Mouse (Mus musculus): ENCODE measurements around the gene Zfp524. TPM values are rescaled to one million over a fixed set of nuclear protein-coding genes. Genes with fewer than 3 reads are reported as not detected.

Gene Zfp524
- polyA plus RNA-seq, 1 experiment from 2014 or later = 10.4 TPM

- Histone ChIP-seq H3K27me3 (no peaks in the 10 kb centered on the region), H3K27ac (no peak overlapping the region), H3K9ac (no peak overlapping the region), H3K9me3 (replicated peaks) (peaks cover 11% of the 10 kb centered on the region), H3K4me2 (no peak overlapping the region), H3K36me3 (peaks cover 57% of the 10 kb centered on the region), H3K4me1 (peaks cover 11% of the 10 kb centered on the region; the same call in 1 of the 2 replicates), H3K4me3 (replicated peaks) (no peak overlapping the region)
- 90% methylated on average over 9 of the region's 9 CpGs for WGBS
- ATAC-seq (replicated peaks; ENCODE audit: low FRiP score) = no peak
These were observed 21.9 kb downstream of the Zfp524 start for GRCm38 (mm10) chr7:5036136-5036535.

- no peak overlapping the region for H3K27ac ChIP-seq
- ATAC-seq (replicated peaks; ENCODE audit: low FRiP score) = no peak
- H3K9ac ChIP-seq = no peak overlapping the region
- peaks cover 2% of the 10 kb centered on the region; the same call in 1 of the 2 replicates for H3K9me3 ChIP-seq (replicated peaks)
- no peak overlapping the region for H3K4me3 ChIP-seq (replicated peaks)
- 94% methylated on average over 7 of the region's 7 CpGs for WGBS
- H3K27me3 ChIP-seq = no peaks in the 10 kb centered on the region
- no peak overlapping the region for H3K4me2 ChIP-seq
- H3K4me1 ChIP-seq = peaks cover 11% of the 10 kb centered on the region; the same call in 1 of the 2 replicates
- H3K36me3 ChIP-seq = peaks cover 52% of the 10 kb centered on the region
These were observed 22.8 kb downstream of the Zfp524 start for GRCm38 (mm10) chr7:5037026-5037425.

- peaks cover 48% of the 10 kb centered on the region for H3K36me3 ChIP-seq
- H3K4me1 ChIP-seq = peaks cover 11% of the 10 kb centered on the region; the same call in 1 of the 2 replicates
- ATAC-seq (replicated peaks; ENCODE audit: low FRiP score) = no peak
- H3K27ac ChIP-seq = peak overlapping the region; percentile 97
- peak overlapping the region; percentile 80; the same call in 1 of the 2 replicates for H3K9ac ChIP-seq
- H3K9me3 ChIP-seq (replicated peaks) = no peaks in the 10 kb centered on the region
- 91% methylated on average over 8 of the region's 8 CpGs for WGBS
- H3K4me3 ChIP-seq (replicated peaks) = peak overlapping the region; percentile 67
- no peaks in the 10 kb centered on the region for H3K27me3 ChIP-seq
- peak overlapping the region; percentile 62 for H3K4me2 ChIP-seq
These were observed 23.3 kb downstream of the Zfp524 start for GRCm38 (mm10) chr7:5037467-5037866.

GRCm38 (mm10) chr7:5038109-5038732 lies 24.0 kb downstream of the Zfp524 start, which contains the start of gene Zfp784:
Gene Zfp784 (minus strand): TSS chr7:5038446.
- H3K27me3 ChIP-seq = no peaks in the 10 kb centered on the region
- peaks cover 11% of the 10 kb centered on the region; the same call in 1 of the 2 replicates for H3K4me1 ChIP-seq
- H3K4me2 ChIP-seq = peak within 1 kb of the TSS; percentile 62
- peak within 1 kb of the TSS; percentile 67 for H3K4me3 ChIP-seq (replicated peaks)
- H3K9ac ChIP-seq = peak within 1 kb of the TSS; percentile 80
- H3K27ac ChIP-seq = peak within 1 kb of the TSS; percentile 97
- H3K9me3 ChIP-seq (replicated peaks) = no peaks in the 10 kb centered on the region
- peaks cover 40% of the 10 kb centered on the region for H3K36me3 ChIP-seq
- WGBS = under 1% methylated on average over 48 of the region's 48 CpGs
- ATAC-seq (replicated peaks; ENCODE audit: low FRiP score) = peak; percentile 98

GRCm38 (mm10) chr7:5038940-5039339 lies 24.7 kb downstream of the Zfp524 start:
- Histone ChIP-seq H3K36me3 (peaks cover 33% of the 10 kb centered on the region), H3K27me3 (no peaks in the 10 kb centered on the region), H3K4me1 (peaks cover 11% of the 10 kb centered on the region; the same call in 1 of the 2 replicates), H3K27ac (peak overlapping the region; percentile 97; the same call in 1 of the 2 replicates), H3K4me3 (replicated peaks) (peak overlapping the region; percentile 67), H3K9ac (peak overlapping the region; percentile 80), H3K4me2 (peak overlapping the region; percentile 62), H3K9me3 (replicated peaks) (no peaks in the 10 kb centered on the region)
- 42% methylated on average over 5 of the region's 5 CpGs for WGBS
- ATAC-seq (replicated peaks; ENCODE audit: low FRiP score) = no peak

GRCm38 (mm10) chr7:5044981-5045380 lies 30.8 kb downstream of the Zfp524 start:
- 85% methylated on average over 2 of the region's 2 CpGs for WGBS

GRCm38 (mm10) chr7:5046112-5046511 lies 31.9 kb downstream of the Zfp524 start:
- Histone ChIP-seq H3K27me3 (no peaks in the 10 kb centered on the region), H3K4me3 (replicated peaks) (no peak overlapping the region), H3K4me2 (no peak overlapping the region), H3K9ac (no peak overlapping the region), H3K4me1 (peaks cover 7% of the 10 kb centered on the region), H3K36me3 (peaks cover 4% of the 10 kb centered on the region; the same call in 1 of the 2 replicates), H3K9me3 (replicated peaks) (no peaks in the 10 kb centered on the region), H3K27ac (no peak overlapping the region)
- 71% methylated on average over 2 of the region's 2 CpGs for WGBS
- no peak for ATAC-seq (replicated peaks; ENCODE audit: low FRiP score)

More at GRCm38 (mm10) chr7:5044981-5045380, 30.8 kb downstream of the Zfp524 start:
- Histone ChIP-seq H3K27me3 (no peaks in the 10 kb centered on the region), H3K4me1 (no peaks in the 10 kb centered on the region), H3K36me3 (peaks cover 7% of the 10 kb centered on the region; the same call in 1 of the 2 replicates), H3K9me3 (replicated peaks) (no peaks in the 10 kb centered on the region), H3K4me3 (replicated peaks) (no peak overlapping the region), H3K4me2 (no peak overlapping the region), H3K27ac (no peak overlapping the region), H3K9ac (no peak overlapping the region)
- ATAC-seq (replicated peaks; ENCODE audit: low FRiP score) = no peak

GRCm38 (mm10) chr7:5047313-5047712 lies 33.1 kb downstream of the Zfp524 start:
- no peak for ATAC-seq (replicated peaks; ENCODE audit: low FRiP score)
- Histone ChIP-seq H3K9ac (no peak overlapping the region), H3K4me3 (replicated peaks) (no peak overlapping the region), H3K36me3 (no peaks in the 10 kb centered on the region), H3K4me2 (no peak overlapping the region), H3K27ac (no peak overlapping the region), H3K9me3 (replicated peaks) (no peaks in the 10 kb centered on the region), H3K27me3 (0 out of 2 replicates have a peak, but pooled peaks cover 6% of the 10 kb centered on the region), H3K4me1 (peaks cover 14% of the 10 kb centered on the region)
- 33% methylated on average over 2 of the region's 2 CpGs for WGBS

GRCm38 (mm10) chr7:5051193-5052192 lies 37.3 kb downstream of the Zfp524 start, which contains the start of gene Zfp580:
Gene Zfp580 (plus strand): TSS chr7:5051538.
- Histone ChIP-seq H3K9me3 (replicated peaks) (no peaks in the 10 kb centered on the region), H3K4me2 (peak within 1 kb of the TSS; percentile 87), H3K9ac (peak within 1 kb of the TSS; percentile 71), H3K36me3 (no peaks in the 10 kb centered on the region), H3K27ac (peak within 1 kb of the TSS; percentile 84), H3K4me1 (peaks cover 45% of the 10 kb centered on the region), H3K27me3 (peaks cover 47% of the 10 kb centered on the region), H3K4me3 (replicated peaks) (peak within 1 kb of the TSS; percentile 64)
- 1% methylated on average over 65 of the region's 65 CpGs for WGBS
- peak; percentile 82 for ATAC-seq (replicated peaks; ENCODE audit: low FRiP score)

GRCm38 (mm10) chr7:5052438-5052837 lies 38.2 kb downstream of the Zfp524 start:
- under 1% methylated on average over 12 of the region's 12 CpGs for WGBS
- H3K4me1 ChIP-seq = peaks cover 54% of the 10 kb centered on the region
- H3K36me3 ChIP-seq = no peaks in the 10 kb centered on the region
- H3K9me3 ChIP-seq (replicated peaks) = no peaks in the 10 kb centered on the region
- peak overlapping the region; percentile 84 for H3K27ac ChIP-seq
- ATAC-seq (replicated peaks; ENCODE audit: low FRiP score) = no peak
- H3K4me2 ChIP-seq = peak overlapping the region; percentile 87
- peak overlapping the region; percentile 64 for H3K4me3 ChIP-seq (replicated peaks)
- H3K27me3 ChIP-seq = peaks cover 54% of the 10 kb centered on the region
- peak overlapping the region; percentile 71 for H3K9ac ChIP-seq

GRCm38 (mm10) chr7:5052931-5053343 lies 38.7 kb downstream of the Zfp524 start:
- no peaks in the 10 kb centered on the region for H3K36me3 ChIP-seq
- 3% methylated on average over 45 of the region's 45 CpGs for WGBS
- 0 out of 2 replicates have a peak overlapping the region, but pooled peaks have one; percentile 14 for H3K27ac ChIP-seq
- H3K4me1 ChIP-seq = peaks cover 59% of the 10 kb centered on the region
- H3K27me3 ChIP-seq = peaks cover 59% of the 10 kb centered on the region
- H3K4me3 ChIP-seq (replicated peaks) = peak overlapping the region; percentile 64
- H3K9ac ChIP-seq = peak overlapping the region; percentile 71
- H3K9me3 ChIP-seq (replicated peaks) = no peaks in the 10 kb centered on the region
- ATAC-seq (replicated peaks; ENCODE audit: low FRiP score) = no peak
- H3K4me2 ChIP-seq = peak overlapping the region; percentile 87

Data from kidney, embryonic 15.5 days (tissue).